Mouse (Mus musculus): Measurements from ENCODE around the gene Mast4. TPM values are rescaled to one million over a fixed set of nuclear protein-coding genes. Genes with fewer than 3 reads are reported as not detected.
"Not testable (repeated sequence)": the region's sequence is repeated elsewhere in the genome, so short reads cannot be mapped to it uniquely, and the experiment has no call there.

Mast4 gene
- polyA plus RNA-seq (2015; fragmentation: Nextera tagmentation; extraction: Ambion mirVana): 24.3 and 24.7 TPM in 2 replicates

DNA sequence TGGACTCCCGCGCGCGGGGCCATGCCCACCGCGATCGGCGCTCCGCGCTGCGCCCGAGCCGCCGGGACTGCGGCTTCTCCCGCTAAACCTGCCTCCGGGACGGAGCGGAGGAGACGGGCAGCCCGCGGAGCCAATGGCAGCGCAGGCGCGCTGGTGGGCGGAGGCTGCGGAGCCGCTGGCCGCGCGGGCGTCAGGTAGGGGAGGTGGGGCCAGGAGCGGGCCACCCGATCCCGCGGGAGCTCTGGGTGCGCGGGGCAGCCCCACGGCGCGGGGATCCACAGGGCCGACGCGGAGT is at the start of gene Mast4:
TSS of gene Mast4 (minus strand) at position 106 of the 295 bp plus-strand sequence.
- H3K4me2 ChIP-seq: peak within 1 kb of the TSS; percentile 96
- H3K4me1 ChIP-seq: peaks cover 27% of the 10 kb centered on the region
- WGBS: under 1% methylated on average over 44 of the region's 44 CpGs
- H3K27ac ChIP-seq: no peak within 1 kb of the TSS
- H3K27me3 ChIP-seq: peaks cover 60% of the 10 kb centered on the region
- peak; percentile 98 for ATAC-seq (replicated peaks; ENCODE audit: low FRiP score)
- peak within 1 kb of the TSS; percentile 76 for H3K4me3 ChIP-seq (replicated peaks)
- no peaks in the 10 kb centered on the region for H3K9me3 ChIP-seq (replicated peaks)
- H3K9ac ChIP-seq: peak within 1 kb of the TSS; percentile 55
- H3K36me3 ChIP-seq: no peaks in the 10 kb centered on the region

GRCm38 (mm10) chr13:103374495-103374894 is 40.2 kb upstream of the Mast4 start:
- Histone ChIP-seq H3K36me3 (no peaks in the 10 kb centered on the region), H3K27me3 (no peaks in the 10 kb centered on the region), H3K4me2 (no peak overlapping the region), H3K9me3 (replicated peaks) (no peaks in the 10 kb centered on the region), H3K27ac (no peak overlapping the region), H3K9ac (no peak overlapping the region), H3K4me3 (replicated peaks) (no peak overlapping the region), H3K4me1 (no peaks in the 10 kb centered on the region)
- ATAC-seq (replicated peaks; ENCODE audit: low FRiP score): no peak
- 58% methylated on average over 1 of the region's 1 CpGs for WGBS

DNA sequence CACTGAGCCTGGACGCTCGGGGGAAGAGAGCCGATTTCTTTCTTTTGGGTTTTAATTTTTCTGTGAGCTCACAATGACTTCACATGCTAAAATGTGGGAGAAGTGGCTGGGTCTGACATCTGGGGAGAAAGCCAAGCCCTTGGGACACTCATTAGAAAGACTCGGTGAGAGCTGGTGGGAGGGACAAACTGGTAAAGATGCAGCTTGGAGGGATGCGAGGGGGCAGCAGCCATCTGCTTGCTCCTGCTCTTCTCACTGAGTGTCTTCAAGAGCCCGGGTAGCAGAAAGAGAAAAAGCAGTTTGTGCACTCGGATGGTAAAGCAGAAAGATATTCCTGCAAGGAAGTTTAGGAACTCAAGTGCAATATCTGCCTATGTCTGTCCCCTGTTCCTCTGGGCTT is 34.9 kb upstream of the Mast4 start:
- no peak overlapping the region for H3K27ac ChIP-seq
- no peak overlapping the region for H3K9ac ChIP-seq
- H3K4me3 ChIP-seq (replicated peaks): no peak overlapping the region
- no peaks in the 10 kb centered on the region for H3K4me1 ChIP-seq
- H3K4me2 ChIP-seq: no peak overlapping the region
- no peaks in the 10 kb centered on the region for H3K36me3 ChIP-seq
- WGBS: 79% methylated on average over 7 of the region's 7 CpGs
- no peak for ATAC-seq (replicated peaks; ENCODE audit: low FRiP score)
- no peaks in the 10 kb centered on the region for H3K27me3 ChIP-seq
- no peaks in the 10 kb centered on the region for H3K9me3 ChIP-seq (replicated peaks)

DNA sequence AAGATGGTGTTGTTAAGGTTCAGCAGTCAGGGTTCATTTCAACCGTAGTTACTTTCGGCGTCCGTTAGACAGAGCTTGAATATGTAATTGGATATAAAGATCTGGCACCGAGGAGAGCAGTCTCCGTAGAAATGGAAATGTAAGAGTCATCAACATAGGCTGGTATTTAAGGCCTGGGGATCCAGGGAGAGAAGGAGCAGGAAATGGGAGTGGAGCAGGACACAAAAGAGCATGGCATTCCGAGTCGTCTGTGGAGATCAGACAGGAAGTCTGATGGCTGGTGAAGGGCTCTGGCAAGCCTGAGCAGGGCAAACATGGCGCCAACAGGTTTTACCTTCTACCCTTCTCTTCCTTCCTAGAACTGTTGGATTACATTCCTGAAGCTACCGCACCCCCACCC is 28.9 kb upstream of the Mast4 start:
- no peak for ATAC-seq (replicated peaks; ENCODE audit: low FRiP score)
- H3K27ac ChIP-seq: no peak overlapping the region
- no peak overlapping the region for H3K4me2 ChIP-seq
- no peaks in the 10 kb centered on the region for H3K36me3 ChIP-seq
- no peak overlapping the region for H3K4me3 ChIP-seq (replicated peaks)
- H3K27me3 ChIP-seq: no peaks in the 10 kb centered on the region
- WGBS: 54% methylated on average over 10 of the region's 10 CpGs
- H3K4me1 ChIP-seq: 0 out of 2 replicates have a peak, but pooled peaks cover 5% of the 10 kb centered on the region
- H3K9ac ChIP-seq: no peak overlapping the region
- H3K9me3 ChIP-seq (replicated peaks): no peaks in the 10 kb centered on the region

DNA sequence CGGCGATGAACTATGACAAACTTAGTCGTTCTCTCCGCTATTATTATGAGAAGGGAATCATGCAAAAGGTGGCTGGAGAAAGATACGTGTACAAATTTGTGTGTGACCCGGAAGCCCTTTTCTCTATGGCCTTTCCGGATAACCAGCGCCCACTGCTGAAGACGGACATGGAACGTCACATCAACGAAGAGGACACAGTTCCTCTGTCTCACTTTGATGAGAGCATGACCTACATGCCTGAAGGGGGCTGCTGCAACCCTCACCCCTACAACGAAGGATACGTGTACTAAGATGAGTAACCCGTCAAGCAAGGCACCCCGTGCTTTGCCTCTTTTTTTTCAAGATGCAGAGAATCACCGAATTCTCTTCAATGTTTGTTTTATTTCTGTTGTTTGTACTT is 23.1 kb upstream of the Mast4 start:
- H3K4me3 ChIP-seq (replicated peaks); H3K27ac ChIP-seq; H3K9me3 ChIP-seq (replicated peaks); H3K27me3 ChIP-seq; H3K9ac ChIP-seq; H3K36me3 ChIP-seq; H3K4me1 ChIP-seq; ATAC-seq (replicated peaks; ENCODE audit: low FRiP score); H3K4me2 ChIP-seq: not testable (repeated sequence)
- 95% methylated on average over 16 of the region's 16 CpGs for WGBS

DNA sequence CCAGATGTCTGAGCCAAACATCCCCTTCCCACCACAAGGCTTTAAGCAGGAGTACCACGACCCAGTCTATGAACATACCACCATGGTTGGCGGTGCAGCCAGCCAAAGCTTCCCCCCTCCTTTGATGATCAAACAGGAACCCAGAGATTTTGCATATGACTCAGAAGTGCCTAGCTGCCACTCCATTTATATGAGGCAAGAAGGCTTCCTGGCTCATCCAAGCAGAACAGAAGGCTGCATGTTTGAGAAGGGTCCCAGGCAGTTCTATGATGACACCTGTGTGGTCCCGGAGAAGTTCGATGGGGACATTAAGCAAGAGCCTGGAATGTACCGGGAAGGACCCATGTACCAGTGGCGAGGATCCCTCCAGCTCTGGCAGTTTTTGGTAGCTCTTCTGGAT is 22.6 kb upstream of the Mast4 start:
- H3K4me3 ChIP-seq (replicated peaks); ATAC-seq (replicated peaks; ENCODE audit: low FRiP score); H3K36me3 ChIP-seq; H3K4me1 ChIP-seq; H3K4me2 ChIP-seq; H3K27ac ChIP-seq; H3K9ac ChIP-seq; H3K9me3 ChIP-seq (replicated peaks); H3K27me3 ChIP-seq: not testable (repeated sequence)
- 83% methylated on average over 5 of the region's 6 CpGs for WGBS

GRCm38 (mm10) chr13:103354737-103355136 is 20.4 kb upstream of the Mast4 start:
- no peak for ATAC-seq (replicated peaks; ENCODE audit: low FRiP score)
- Histone ChIP-seq H3K4me3 (replicated peaks) (no peak overlapping the region), H3K4me2 (no peak overlapping the region), H3K4me1 (no peaks in the 10 kb centered on the region), H3K9ac (no peak overlapping the region), H3K36me3 (no peaks in the 10 kb centered on the region), H3K27ac (no peak overlapping the region), H3K9me3 (replicated peaks) (no peaks in the 10 kb centered on the region), H3K27me3 (no peaks in the 10 kb centered on the region)
- WGBS: 80% methylated on average over 3 of the region's 3 CpGs

DNA sequence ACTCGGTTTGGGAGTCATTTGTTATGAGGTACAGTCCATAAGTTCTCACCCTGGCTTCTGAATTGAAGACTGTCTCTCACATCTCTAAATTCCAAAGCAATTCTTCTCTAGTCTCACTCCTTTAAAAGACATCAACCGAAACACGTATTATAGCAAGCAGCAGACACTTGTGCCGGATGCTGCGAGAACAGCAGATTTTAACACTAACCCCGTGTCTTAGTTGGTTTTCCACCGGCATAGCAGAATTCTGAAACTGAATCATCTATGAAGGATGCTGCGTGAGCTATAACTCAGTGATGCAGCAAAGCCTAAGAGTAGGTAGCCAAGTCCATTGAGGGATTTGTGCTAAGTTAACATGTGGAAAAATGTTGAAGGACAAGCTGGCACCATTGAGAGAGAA is 10.5 kb upstream of the Mast4 start:
- ATAC-seq (replicated peaks; ENCODE audit: low FRiP score): no peak
- no peak overlapping the region for H3K4me2 ChIP-seq
- no peaks in the 10 kb centered on the region for H3K36me3 ChIP-seq
- H3K4me3 ChIP-seq (replicated peaks): no peak overlapping the region
- no peaks in the 10 kb centered on the region for H3K27me3 ChIP-seq
- no peaks in the 10 kb centered on the region for H3K4me1 ChIP-seq
- WGBS: 94% methylated on average over 8 of the region's 8 CpGs
- no peaks in the 10 kb centered on the region for H3K9me3 ChIP-seq (replicated peaks)
- H3K9ac ChIP-seq: no peak overlapping the region
- H3K27ac ChIP-seq: no peak overlapping the region

GRCm38 (mm10) chr13:103344006-103344720 is 9.9 kb upstream of the Mast4 start:
- Histone ChIP-seq H3K4me1 (no peaks in the 10 kb centered on the region), H3K4me2 (no peak overlapping the region), H3K27me3 (no peaks in the 10 kb centered on the region), H3K27ac (no peak overlapping the region), H3K9ac (no peak overlapping the region), H3K4me3 (replicated peaks) (no peak overlapping the region), H3K9me3 (replicated peaks) (no peaks in the 10 kb centered on the region), H3K36me3 (no peaks in the 10 kb centered on the region)
- 79% methylated on average over 8 of the region's 8 CpGs for WGBS
- ATAC-seq (replicated peaks; ENCODE audit: low FRiP score): no peak

DNA sequence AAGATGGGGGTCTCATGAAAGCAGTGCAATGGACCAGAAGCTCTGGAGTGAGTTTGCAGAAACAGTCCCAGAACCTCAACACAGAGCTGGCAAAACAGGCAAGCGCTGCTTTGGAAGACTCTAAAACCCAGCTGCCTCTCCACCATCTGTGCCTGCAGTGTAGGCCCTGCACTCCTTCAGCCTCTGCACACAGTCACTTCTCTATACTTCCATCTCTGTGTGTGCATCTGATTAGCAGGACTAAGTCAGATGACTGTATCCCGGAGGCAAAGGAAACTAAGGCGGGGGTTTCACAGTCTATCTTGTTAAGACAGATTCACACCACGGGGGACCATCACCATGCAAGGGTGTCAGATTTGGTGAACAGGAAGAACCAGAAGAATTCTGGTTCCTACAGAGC is 6.7 kb upstream of the Mast4 start:
- H3K4me1 ChIP-seq: no peaks in the 10 kb centered on the region
- H3K9me3 ChIP-seq (replicated peaks): no peaks in the 10 kb centered on the region
- ATAC-seq (replicated peaks; ENCODE audit: low FRiP score): no peak
- WGBS: 88% methylated on average over 4 of the region's 4 CpGs
- H3K27me3 ChIP-seq: peaks cover 7% of the 10 kb centered on the region
- H3K36me3 ChIP-seq: no peaks in the 10 kb centered on the region
- H3K9ac ChIP-seq: no peak overlapping the region
- H3K4me2 ChIP-seq: no peak overlapping the region
- no peak overlapping the region for H3K4me3 ChIP-seq (replicated peaks)
- no peak overlapping the region for H3K27ac ChIP-seq

DNA sequence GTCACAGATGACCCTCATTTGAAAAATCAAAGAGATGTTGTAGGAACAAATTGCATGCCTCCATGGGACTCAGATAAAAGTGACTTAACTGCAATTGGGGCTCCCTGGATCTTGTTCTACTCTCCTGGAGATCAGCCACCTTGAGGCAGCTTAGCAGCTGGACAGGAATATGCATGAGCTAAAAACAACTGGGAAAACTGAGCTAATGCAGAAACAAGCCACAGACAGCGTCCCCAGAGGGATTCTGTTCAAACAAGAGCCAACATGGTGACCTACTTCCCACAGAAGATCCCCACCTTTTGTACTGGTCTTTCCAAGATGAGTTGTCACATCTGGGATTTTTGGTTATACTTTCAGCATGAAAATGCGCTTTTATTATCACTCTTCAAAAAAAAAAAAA is 4.3 kb upstream of the Mast4 start:
- Histone ChIP-seq H3K4me1 (peaks cover 11% of the 10 kb centered on the region), H3K9ac (no peak overlapping the region), H3K27ac (no peak overlapping the region), H3K4me3 (replicated peaks) (no peak overlapping the region), H3K36me3 (no peaks in the 10 kb centered on the region), H3K9me3 (replicated peaks) (no peaks in the 10 kb centered on the region), H3K27me3 (peaks cover 28% of the 10 kb centered on the region), H3K4me2 (no peak overlapping the region)
- WGBS: 76% methylated on average over 2 of the region's 2 CpGs
- no peak for ATAC-seq (replicated peaks; ENCODE audit: low FRiP score)

DNA sequence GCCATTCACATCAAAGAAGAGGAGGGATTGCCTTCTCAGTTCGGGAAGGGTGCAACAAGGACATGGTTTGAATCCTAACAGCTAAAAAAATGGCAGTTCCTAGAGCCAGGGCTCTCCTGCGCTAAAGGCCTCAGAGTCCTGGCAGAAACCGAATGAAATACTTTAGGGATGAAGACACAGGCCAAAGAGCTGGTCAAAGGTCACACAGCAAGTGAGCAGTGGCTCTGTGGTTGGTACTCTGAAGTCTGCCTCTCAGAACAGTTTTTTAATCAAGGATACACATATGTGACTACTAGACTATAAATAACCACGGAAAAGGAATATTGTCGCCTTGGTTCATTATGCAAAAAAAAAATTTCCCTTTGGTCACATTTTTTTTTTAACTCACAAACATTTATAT is 1.9 kb upstream of the Mast4 start:
- H3K4me3 ChIP-seq (replicated peaks): no peak overlapping the region
- no peak overlapping the region for H3K27ac ChIP-seq
- 46% methylated on average over 5 of the region's 5 CpGs for WGBS

More for the DNA sequence above, 1.9 kb upstream of the Mast4 start:
- Histone ChIP-seq H3K27me3 (peaks cover 52% of the 10 kb centered on the region), H3K36me3 (no peaks in the 10 kb centered on the region), H3K4me1 (peaks cover 27% of the 10 kb centered on the region), H3K9ac (no peak overlapping the region), H3K9me3 (replicated peaks) (no peaks in the 10 kb centered on the region), H3K4me2 (no peak overlapping the region)
- no peak for ATAC-seq (replicated peaks; ENCODE audit: low FRiP score)
